In the genomic region with DNA sequence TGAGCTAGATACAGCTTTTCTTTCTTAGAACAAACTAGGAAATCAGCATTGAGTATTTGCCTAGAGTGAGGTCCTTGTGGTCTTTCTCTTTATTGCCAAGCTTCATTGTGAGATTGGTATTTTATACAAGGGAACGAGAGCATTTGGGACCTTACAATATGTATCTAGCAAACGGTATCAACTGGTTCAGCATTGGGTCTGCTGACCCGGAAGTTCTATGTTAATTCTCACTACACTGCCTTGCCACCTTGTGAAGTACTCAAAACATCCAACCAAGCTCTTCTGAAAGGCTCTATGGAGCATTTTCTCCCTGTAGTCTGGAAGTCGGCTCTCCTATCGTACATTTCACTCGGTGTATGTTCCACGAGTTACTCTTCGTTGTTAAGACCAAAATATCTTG, we compare ENCODE assay signal across 10 mouse cellular contexts. TPM values are rescaled to one million over a fixed set of nuclear protein-coding genes. Genes with fewer than 3 reads are reported as not detected.
DNase-seq lines count a peak whose midpoint lies in the region; ATAC-seq and TF ChIP-seq lines count a peak whose summit lies in the region.
"Had no signal": no experiment of that assay in that cellular context is flagged by ENCODE, and none has a peak within 500 bp of the region (broad histone marks: within the 10 kb centered on the region; RNA-seq: fewer than 3 reads in every experiment).

No protein-coding gene starts in this region.

- H3K27ac ChIP-seq in heart, postnatal 0 days (ENCODE audit: low read depth) = no peak overlapping the region
- peak overlapping the region; percentile 41; the same call in 1 of the 2 replicates for H3K27ac ChIP-seq in cortical plate, adult 2 months (ENCODE audit: insufficient read depth, low read length)
- no peak overlapping the region for H3K27ac ChIP-seq in hindbrain, embryonic 13.5 days
- H3K27ac ChIP-seq in midbrain, embryonic 13.5 days = no peak overlapping the region

- intact Hi-C loops in heart, postnatal 14 days (cut with DNase I) = no loop called here

- WGBS in heart, postnatal 0 days = 90% methylated on average over 8 of the region's 8 CpGs
- WGBS in hindbrain, embryonic 13.5 days = 97% methylated on average over 8 of the region's 8 CpGs
- WGBS in midbrain, embryonic 13.5 days = 97% methylated on average over 8 of the region's 8 CpGs

- TF ChIP-seq EP300 in heart, postnatal 0 days (IDR thresholded peaks at IDR 0.05; ENCODE audit: low read depth) = no peak

- TF ChIP-seq CTCF in heart, postnatal 0 days (IDR thresholded peaks at IDR 0.05; ENCODE audit: low read depth) = no peak
- TF ChIP-seq CTCF in cortical plate, adult 2 months (IDR thresholded peaks at IDR 0.05; ENCODE audit: extremely low read depth, insufficient read depth, low read length) = no peak

- no peaks in the 10 kb centered on the region for H3K36me3 ChIP-seq in heart, postnatal 0 days (replicated peaks; ENCODE audit: control insufficient read depth, insufficient read depth, low read length)
- H3K36me3 ChIP-seq in hindbrain, embryonic 13.5 days = no peaks in the 10 kb centered on the region
- H3K36me3 ChIP-seq in midbrain, embryonic 13.5 days = no peaks in the 10 kb centered on the region

- H3K4me3 ChIP-seq in heart, postnatal 0 days (ENCODE audit: low read depth, low read length) = peak overlapping the region; percentile 52; the same call in 1 of the 2 replicates
- peak overlapping the region; percentile 74 for H3K4me3 ChIP-seq in cortical plate, adult 2 months (ENCODE audit: insufficient read depth, low read length)
- H3K4me3 ChIP-seq in hindbrain, embryonic 13.5 days = peak overlapping the region; percentile 75
- peak overlapping the region; percentile 70 for H3K4me3 ChIP-seq in midbrain, embryonic 13.5 days (replicated peaks)

- no peak for ATAC-seq in heart, postnatal 0 days (ENCODE audit: insufficient read depth, low read depth)
- no peak for ATAC-seq in hindbrain, embryonic 13.5 days (ENCODE audit: low FRiP score)
- ATAC-seq in midbrain, embryonic 13.5 days = no peak

- no peaks in the 10 kb centered on the region for H3K27me3 ChIP-seq in heart, postnatal 0 days (ENCODE audit: control insufficient read depth, insufficient read depth, low read length)
- H3K27me3 ChIP-seq in hindbrain, embryonic 13.5 days = no peaks in the 10 kb centered on the region
- no peaks in the 10 kb centered on the region for H3K27me3 ChIP-seq in midbrain, embryonic 13.5 days

- H3K4me2 ChIP-seq in heart, postnatal 0 days (ENCODE audit: low read depth, low read length) = no peak overlapping the region
- H3K4me2 ChIP-seq in hindbrain, embryonic 13.5 days = peak overlapping the region; percentile 86
- H3K4me2 ChIP-seq in midbrain, embryonic 13.5 days (replicated peaks) = peak overlapping the region; percentile 89

- no peak for TF ChIP-seq POLR2A in cortical plate, adult 2 months (IDR thresholded peaks at IDR 0.05; ENCODE audit: extremely low read depth, insufficient read depth, low read length)

- peaks cover 6% of the 10 kb centered on the region; the same call in 1 of the 2 replicates for H3K4me1 ChIP-seq in heart, postnatal 0 days (ENCODE audit: control insufficient read depth, insufficient read depth)
- H3K4me1 ChIP-seq in cortical plate, adult 2 months (ENCODE audit: control insufficient read depth, insufficient read depth, low read length) = no peaks in the 10 kb centered on the region
- H3K4me1 ChIP-seq in hindbrain, embryonic 13.5 days (replicated peaks) = peaks cover 9% of the 10 kb centered on the region; the same call in 1 of the 2 replicates
- H3K4me1 ChIP-seq in midbrain, embryonic 13.5 days (replicated peaks) = peaks cover 8% of the 10 kb centered on the region

- no peak for DNase-seq in heart, postnatal 0 days (ENCODE audit: low spot score)
- DNase-seq in heart, postnatal 14 days = no peak
- DNase-seq in c-Kit-positive CD71-positive TER-119-positive erythroid progenitor cells, embryonic 14.5 days (ENCODE audit: low spot score) = no peak
- DNase-seq in urinary bladder, postnatal 25 days (ENCODE audit: low spot score) = no peak
- no peak for DNase-seq in adrenal gland, adult 2 months
- DNase-seq: lung, postnatal 14 days; right cerebral cortex, postnatal 14 days had no signal

- no peaks in the 10 kb centered on the region for H3K9me3 ChIP-seq in heart, postnatal 0 days (replicated peaks; ENCODE audit: control insufficient read depth, low read length)
- H3K9me3 ChIP-seq in hindbrain, embryonic 13.5 days = no peaks in the 10 kb centered on the region
- no peaks in the 10 kb centered on the region for H3K9me3 ChIP-seq in midbrain, embryonic 13.5 days

- H3K9ac ChIP-seq in heart, postnatal 0 days (replicated peaks; ENCODE audit: low read depth, low read length) = no peak overlapping the region
- peak overlapping the region; percentile 86; the same call in 1 of the 2 replicates for H3K9ac ChIP-seq in hindbrain, embryonic 13.5 days
- H3K9ac ChIP-seq in midbrain, embryonic 13.5 days (replicated peaks) = peak overlapping the region; percentile 80

RNA-seq across cellular contexts. Expression of a gene that starts 1.9 kb away (rescaled TPM):
- total RNA-seq in heart, postnatal 0 days (2014; rRNA removed; ENCODE audit: low replicate concordance) = 0.27 TPM in 1 of 2 replicates, not detected in the other
- 0.20 and 0.48 TPM in 2 replicates for polyA plus RNA-seq in heart, postnatal 0 days (2015; fragmentation: Nextera tagmentation; extraction: Ambion mirVana)
- total RNA-seq in heart, postnatal 14 days (2021) = 1 to 10 TPM in 1 of 2 experiments, under 1 TPM in 1; 0.22 to 1.1 TPM
- 34.0 and 34.5 TPM in 2 replicates for polyA plus RNA-seq in cortical plate, adult 2 months (2012; rRNA removed)
- polyA plus RNA-seq in hindbrain, embryonic 13.5 days (2015; fragmentation: Nextera tagmentation; extraction: Ambion mirVana) = 11.9 and 14.6 TPM in 2 replicates
- 10.7 and 15.4 TPM in 2 replicates for polyA plus RNA-seq in midbrain, embryonic 13.5 days (2015; fragmentation: Nextera tagmentation; extraction: Ambion mirVana)
- 1 to 10 TPM; 1.8 to 3.1 TPM for total RNA-seq in adrenal gland, adult 2 months (2021)
- 0.61 and 0.83 TPM in 2 replicates for polyA plus RNA-seq in adrenal gland, adult 2 months (2012; rRNA removed)

RNA-seq across cellular contexts. Expression of a gene that starts 22.8 kb away (rescaled TPM):
- total RNA-seq in heart, postnatal 0 days (2014; rRNA removed; ENCODE audit: low replicate concordance) = 47.3 and 52.9 TPM in 2 replicates
- polyA plus RNA-seq in heart, postnatal 0 days (2015; fragmentation: Nextera tagmentation; extraction: Ambion mirVana) = 67.6 and 74.0 TPM in 2 replicates
- 10 to 100 TPM; 30.2 to 32.0 TPM for total RNA-seq in heart, postnatal 14 days (2021)
- 66.7 and 74.5 TPM in 2 replicates for polyA plus RNA-seq in cortical plate, adult 2 months (2012; rRNA removed)
- 145 TPM in 2 replicates for polyA plus RNA-seq in hindbrain, embryonic 13.5 days (2015; fragmentation: Nextera tagmentation; extraction: Ambion mirVana)
- polyA plus RNA-seq in midbrain, embryonic 13.5 days (2015; fragmentation: Nextera tagmentation; extraction: Ambion mirVana) = 147 and 153 TPM in 2 replicates
- 10 to 100 TPM; 30.8 to 38.1 TPM for total RNA-seq in adrenal gland, adult 2 months (2021)
- 13.1 and 18.3 TPM in 2 replicates for polyA plus RNA-seq in adrenal gland, adult 2 months (2012; rRNA removed)

RNA-seq across cellular contexts. Expression of a gene that starts 36.4 kb away (rescaled TPM):
- 223 and 234 TPM in 2 replicates for total RNA-seq in heart, postnatal 0 days (2014; rRNA removed; ENCODE audit: low replicate concordance)
- polyA plus RNA-seq in heart, postnatal 0 days (2015; fragmentation: Nextera tagmentation; extraction: Ambion mirVana) = 292 and 314 TPM in 2 replicates
- 100 to 1,000 TPM; 228 to 255 TPM for total RNA-seq in heart, postnatal 14 days (2021)
- polyA plus RNA-seq in cortical plate, adult 2 months (2012; rRNA removed) = 101 and 111 TPM in 2 replicates
- polyA plus RNA-seq in hindbrain, embryonic 13.5 days (2015; fragmentation: Nextera tagmentation; extraction: Ambion mirVana) = 307 and 313 TPM in 2 replicates
- 361 and 363 TPM in 2 replicates for polyA plus RNA-seq in midbrain, embryonic 13.5 days (2015; fragmentation: Nextera tagmentation; extraction: Ambion mirVana)
- total RNA-seq in adrenal gland, adult 2 months (2021) = 100 to 1,000 TPM; 299 to 305 TPM
- 30.0 and 43.5 TPM in 2 replicates for polyA plus RNA-seq in adrenal gland, adult 2 months (2012; rRNA removed)
